In the genomic region with DNA sequence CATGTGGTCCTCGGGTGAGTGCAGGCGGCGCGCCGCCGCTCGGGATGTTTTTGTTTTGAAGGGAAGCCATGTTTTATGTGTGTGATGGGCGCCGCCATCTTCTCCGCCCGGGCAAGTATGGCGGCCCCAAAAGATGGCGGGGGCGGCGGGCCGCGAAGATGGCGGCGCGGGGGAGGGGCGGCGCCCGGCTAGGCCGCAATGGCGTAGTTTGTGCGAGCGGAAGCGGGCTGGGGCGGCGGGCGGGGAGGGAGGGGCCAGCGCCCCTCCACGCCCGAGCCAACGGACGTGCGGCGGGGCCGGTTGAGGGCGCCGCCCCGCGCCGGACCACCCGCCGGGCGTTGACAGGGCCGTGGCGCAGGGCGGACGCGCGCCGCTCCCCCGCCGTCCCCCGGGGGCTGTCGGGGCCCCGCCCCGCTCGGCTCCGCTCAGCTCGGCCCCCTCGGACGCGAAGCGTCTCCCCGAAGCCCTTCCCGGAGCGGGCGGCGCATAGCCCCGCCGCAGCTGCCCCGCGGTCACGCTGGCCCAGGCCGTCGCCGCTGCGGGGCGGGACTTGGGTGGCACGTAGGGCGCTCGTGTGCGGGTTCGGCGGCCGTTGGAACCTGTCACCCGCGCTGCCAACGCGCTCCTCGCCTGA, we compare ENCODE assay signal across 8 mouse cellular contexts. TPM values are rescaled to one million over a fixed set of nuclear protein-coding genes. Genes with fewer than 3 reads are reported as not detected.
DNase-seq lines count a peak whose midpoint lies in the region; ATAC-seq and TF ChIP-seq lines count a peak whose summit lies in the region.

No protein-coding gene starts in this region.

- peak; percentile 79 for DNase-seq in c-Kit-positive CD71-positive TER-119-positive erythroid progenitor cells, embryonic 14.5 days (ENCODE audit: low spot score)
- peak; percentile 82 to 85 for DNase-seq in heart, postnatal 10 days
- DNase-seq in layer of hippocampus, adult 18-20 months (ENCODE audit: low spot score in 2 of 2) = peak; percentile 69 to 83
- peak; percentile 75 for DNase-seq in lung, adult 2 months
- DNase-seq in testis, postnatal 10 days (ENCODE audit: low spot score) = peak; percentile 85

- peak; percentile 67 for ATAC-seq in forebrain, embryonic 12.5 days (ENCODE audit: low FRiP score)
- peak; percentile 67 for ATAC-seq in neural tube, embryonic 15.5 days (ENCODE audit: low FRiP score)

- peak overlapping the region; percentile 99 for H3K9ac ChIP-seq in ES-Bruce4 (ENCODE audit: low read depth, poor library complexity, severe bottlenecking)
- peak overlapping the region; percentile 90 for H3K9ac ChIP-seq in forebrain, embryonic 12.5 days
- H3K9ac ChIP-seq in neural tube, embryonic 15.5 days (replicated peaks) = peak overlapping the region; percentile 95

- H3K4me1 ChIP-seq in ES-Bruce4 (ENCODE audit: control insufficient read depth, insufficient read depth, low read length) = no peaks in the 10 kb centered on the region
- H3K4me1 ChIP-seq in forebrain, embryonic 12.5 days = peaks cover 35% of the 10 kb centered on the region
- peaks cover 8% of the 10 kb centered on the region for H3K4me1 ChIP-seq in lung, adult 2 months (ENCODE audit: control insufficient read depth, insufficient read depth, low read length)
- peaks cover 45% of the 10 kb centered on the region for H3K4me1 ChIP-seq in neural tube, embryonic 15.5 days

- no peak for TF ChIP-seq POLR2A in ES-Bruce4 (IDR thresholded peaks at IDR 0.05; ENCODE audit: insufficient read depth, low read length)
- TF ChIP-seq POLR2A in lung, adult 2 months (IDR thresholded peaks at IDR 0.05; ENCODE audit: borderline replicate concordance, extremely low read depth, low read depth, low read length) = no peak

- H3K4me2 ChIP-seq in forebrain, embryonic 12.5 days = peak overlapping the region; percentile 68
- H3K4me2 ChIP-seq in neural tube, embryonic 15.5 days = peak overlapping the region; percentile 69

- no peaks in the 10 kb centered on the region for H3K27me3 ChIP-seq in ES-Bruce4 (ENCODE audit: control insufficient read depth, insufficient read depth, low read length, poor library complexity, severe bottlenecking)
- H3K27me3 ChIP-seq in forebrain, embryonic 12.5 days = no peaks in the 10 kb centered on the region
- H3K27me3 ChIP-seq in neural tube, embryonic 15.5 days (replicated peaks) = no peaks in the 10 kb centered on the region

- no peaks in the 10 kb centered on the region for H3K9me3 ChIP-seq in ES-Bruce4 (replicated peaks; ENCODE audit: control insufficient read depth, insufficient read depth, low read length, poor library complexity, severe bottlenecking)
- no peaks in the 10 kb centered on the region for H3K9me3 ChIP-seq in forebrain, embryonic 12.5 days
- no peaks in the 10 kb centered on the region for H3K9me3 ChIP-seq in neural tube, embryonic 15.5 days (replicated peaks)

- peaks cover 13% of the 10 kb centered on the region for H3K36me3 ChIP-seq in ES-Bruce4 (ENCODE audit: control insufficient read depth, insufficient read depth, low read length, poor library complexity, severe bottlenecking)
- no peaks in the 10 kb centered on the region for H3K36me3 ChIP-seq in forebrain, embryonic 12.5 days (replicated peaks)
- H3K36me3 ChIP-seq in neural tube, embryonic 15.5 days = no peaks in the 10 kb centered on the region

- TF ChIP-seq CTCF in ES-Bruce4 (IDR thresholded peaks at IDR 0.05; ENCODE audit: low read depth, low read length) = no peak
- no peak for TF ChIP-seq CTCF in lung, adult 2 months (IDR thresholded peaks at IDR 0.05; ENCODE audit: insufficient read depth, low read length)

- TF ChIP-seq EP300 in ES-Bruce4 (IDR thresholded peaks at IDR 0.05; ENCODE audit: insufficient read depth, low read depth, low read length) = no peak

- peak overlapping the region; percentile 100 for H3K4me3 ChIP-seq in ES-Bruce4 (ENCODE audit: low read depth, low read length)
- peak overlapping the region; percentile 100 for H3K4me3 ChIP-seq in forebrain, embryonic 12.5 days (replicated peaks)
- peak overlapping the region; percentile 95 for H3K4me3 ChIP-seq in lung, adult 2 months (replicated peaks; ENCODE audit: extremely low read depth, low read depth, low read length)
- H3K4me3 ChIP-seq in neural tube, embryonic 15.5 days (replicated peaks) = peak overlapping the region; percentile 97

- intact Hi-C loops in heart, postnatal 10 days (cut with DNase I) = loop anchor here (2.0 kb wide), 2 partner anchors 41 to 101 kb away; a partner anchor contains a TSS

- H3K27ac ChIP-seq in ES-Bruce4 (ENCODE audit: insufficient read depth, low read length) = peak overlapping the region; percentile 48
- peak overlapping the region; percentile 99 for H3K27ac ChIP-seq in forebrain, embryonic 12.5 days
- H3K27ac ChIP-seq in neural tube, embryonic 15.5 days (replicated peaks) = peak overlapping the region; percentile 98

- WGBS in forebrain, embryonic 12.5 days = 0% methylated on average over 71 of the region's 94 CpGs
- under 1% methylated on average over 79 of the region's 94 CpGs for WGBS in lung, adult 2 months
- under 1% methylated on average over 67 of the region's 94 CpGs for WGBS in neural tube, embryonic 15.5 days

RNA-seq across cellular contexts. Expression of a gene that starts 1.4 kb away (rescaled TPM):
- polyA plus RNA-seq in ES-Bruce4 (2011; ENCODE audit: insufficient read depth, insufficient read length, low read depth, missing spikeins) = 121 and 124 TPM in 2 replicates
- polyA plus RNA-seq in forebrain, embryonic 12.5 days (2016; fragmentation: Nextera tagmentation; extraction: Ambion mirVana) = 19.5 and 21.5 TPM in 2 replicates
- 10 to 100 TPM; 36.0 to 44.9 TPM for total RNA-seq in heart, postnatal 10 days (2021)
- total RNA-seq in layer of hippocampus, adult 18-20 months (2021) = 10 to 100 TPM; 54.7 to 55.3 TPM
- polyA plus RNA-seq in lung, adult 2 months (2012; rRNA removed) = 19.3 and 22.0 TPM in 2 replicates
- 10.2 and 13.7 TPM in 2 replicates for polyA plus RNA-seq in neural tube, embryonic 15.5 days (2015; fragmentation: Nextera tagmentation; extraction: Ambion mirVana)

RNA-seq across cellular contexts. Expression of a gene that starts 41.5 kb away (rescaled TPM):
- polyA plus RNA-seq in ES-Bruce4 (2011; ENCODE audit: insufficient read depth, insufficient read length, low read depth, missing spikeins) = 0.51 and 0.79 TPM in 2 replicates
- polyA plus RNA-seq in forebrain, embryonic 12.5 days (2016; fragmentation: Nextera tagmentation; extraction: Ambion mirVana) = 15.8 and 17.0 TPM in 2 replicates
- 1 to 10 TPM; 2.4 to 2.8 TPM for total RNA-seq in heart, postnatal 10 days (2021)
- 10 to 100 TPM; 22.6 to 24.4 TPM for total RNA-seq in layer of hippocampus, adult 18-20 months (2021)
- polyA plus RNA-seq in lung, adult 2 months (2012; rRNA removed) = 15.1 and 19.0 TPM in 2 replicates
- polyA plus RNA-seq in neural tube, embryonic 15.5 days (2015; fragmentation: Nextera tagmentation; extraction: Ambion mirVana) = 18.5 and 19.9 TPM in 2 replicates

RNA-seq across cellular contexts. Expression of a gene that starts 41.7 kb away (rescaled TPM):
- 3.0 and 3.6 TPM in 2 replicates for polyA plus RNA-seq in ES-Bruce4 (2011; ENCODE audit: insufficient read depth, insufficient read length, low read depth, missing spikeins)
- polyA plus RNA-seq in forebrain, embryonic 12.5 days (2016; fragmentation: Nextera tagmentation; extraction: Ambion mirVana) = 11.3 and 11.7 TPM in 2 replicates
- total RNA-seq in heart, postnatal 10 days (2021) = 1 to 10 TPM; 5.0 to 6.3 TPM
- 10 to 100 TPM; 10.4 to 10.5 TPM for total RNA-seq in layer of hippocampus, adult 18-20 months (2021)
- 13.7 and 14.7 TPM in 2 replicates for polyA plus RNA-seq in lung, adult 2 months (2012; rRNA removed)
- polyA plus RNA-seq in neural tube, embryonic 15.5 days (2015; fragmentation: Nextera tagmentation; extraction: Ambion mirVana) = 6.7 and 7.7 TPM in 2 replicates

Comparison
In these comparisons a context has a peak if more than half of its experiments do, and no peak if none do; other contexts are left out.
1. Peak in every context shown above with its lines: DNase-seq, ATAC-seq, H3K4me3 ChIP-seq and H3K27ac ChIP-seq.
2. H3K27ac ChIP-seq: peak in every context shown above with its lines; median percentile 99 in forebrain, embryonic 12.5 days; 98 in neural tube, embryonic 15.5 days; 48 in ES-Bruce4.